Mouse (Mus musculus): ENCODE measurements around the gene Acsf2.
"Not testable (repeated sequence)": the region's sequence is repeated elsewhere in the genome, so short reads cannot be mapped to it uniquely, and the experiment has no call there.

Acsf2 gene

GRCm38 (mm10) chr11:94601321-94602281, at the start of gene Acsf2:
Acsf2 (minus strand) TSS chr11:94601871.
- DNase-seq: peak; percentile 89 to 93

DNA sequence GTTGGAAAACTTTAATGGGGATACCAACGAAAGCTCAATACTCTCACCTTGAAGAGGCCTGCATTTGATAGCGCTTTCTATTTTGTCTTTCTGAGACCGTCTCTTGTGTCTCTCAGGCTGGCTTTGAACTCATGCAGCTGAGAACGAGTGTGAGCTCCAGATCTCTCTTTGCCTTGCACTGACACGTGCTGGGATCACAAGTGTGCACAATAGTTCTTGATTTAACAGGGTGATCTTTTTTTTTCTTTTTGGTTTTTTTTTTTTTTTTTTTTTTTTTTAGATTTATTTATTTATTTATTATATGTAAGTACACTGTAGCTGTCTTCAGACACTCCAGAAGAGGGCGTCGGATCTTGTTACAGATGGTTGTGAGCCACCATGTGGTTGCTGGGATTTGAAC, 49.6 kb upstream of the Acsf2 start:
- not testable (repeated sequence) for DNase-seq

DNA sequence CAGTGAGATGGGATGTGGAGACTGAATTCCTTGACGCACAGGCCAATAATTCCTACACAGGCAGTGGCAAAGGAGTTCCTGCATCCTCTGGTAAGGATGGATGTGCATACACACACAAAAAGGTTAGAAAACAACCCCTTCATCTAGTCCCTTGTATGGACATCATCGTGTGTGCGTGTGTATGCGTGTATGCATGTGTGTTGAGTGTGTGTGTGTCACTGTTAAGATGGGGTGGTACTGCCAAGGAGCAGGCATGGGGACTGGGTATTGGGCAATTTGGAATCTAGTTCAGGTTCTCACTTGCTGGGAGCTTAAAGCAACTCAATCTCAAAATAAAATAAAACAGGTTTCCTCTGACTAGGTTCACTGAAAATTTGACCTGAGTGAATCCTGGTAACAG, 44.8 kb upstream of the Acsf2 start:
- DNase-seq: no peak

DNA sequence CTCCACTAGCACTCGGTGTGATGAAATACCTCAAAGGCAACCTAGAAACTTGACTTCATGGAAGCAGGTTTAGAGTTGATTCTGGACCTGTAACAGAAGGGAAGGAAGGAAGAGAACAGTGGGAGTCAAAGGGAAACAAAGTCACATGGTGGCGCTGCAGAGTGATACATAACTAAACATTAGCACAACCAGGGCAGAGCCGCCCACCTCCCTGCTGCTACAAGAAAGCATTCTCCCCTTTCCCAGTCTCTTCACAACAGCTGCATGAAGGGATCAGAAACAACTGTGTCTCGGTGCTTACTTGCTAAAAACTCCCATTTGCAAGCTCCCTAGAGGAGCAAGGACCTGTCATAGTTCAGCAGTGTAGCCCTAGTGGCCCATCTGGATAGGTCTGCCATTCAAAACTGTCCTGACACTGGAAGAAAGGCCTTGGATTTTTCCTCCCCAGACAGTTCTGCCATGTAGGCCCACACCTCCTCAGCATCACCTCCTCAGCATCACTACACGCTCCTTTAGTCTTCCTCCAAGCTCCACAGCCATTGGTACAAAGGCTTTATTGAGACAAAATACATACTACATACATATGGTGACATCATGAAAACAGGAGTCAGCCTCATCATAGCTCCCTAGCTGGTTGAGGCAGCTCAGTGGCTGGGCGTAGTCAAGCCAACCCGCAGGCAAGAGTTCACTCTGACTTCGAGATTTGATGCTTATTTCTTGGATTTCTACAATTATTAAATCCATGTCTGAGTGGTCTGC, 43.0 kb upstream of the Acsf2 start:
- no peak for DNase-seq

DNA sequence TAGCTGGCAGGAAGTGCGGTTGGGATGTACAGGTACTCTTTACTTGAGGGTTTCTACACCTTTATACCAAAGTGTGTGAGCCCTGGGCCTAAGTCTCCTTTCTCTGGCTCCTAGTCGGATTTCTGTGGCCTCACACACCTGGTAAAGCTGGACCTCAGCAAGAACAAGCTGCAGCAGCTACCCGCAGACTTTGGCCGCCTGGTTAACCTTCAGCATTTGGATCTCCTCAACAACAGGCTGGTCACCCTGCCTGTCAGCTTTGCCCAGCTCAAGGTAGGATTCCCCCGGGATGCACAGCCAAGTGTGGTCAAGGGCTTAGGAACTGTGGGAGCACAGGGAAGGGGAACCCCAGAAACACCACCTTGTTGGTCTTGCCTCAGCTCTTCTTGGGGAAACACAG, 32.8 kb upstream of the Acsf2 start:
- DNase-seq: no peak

DNA sequence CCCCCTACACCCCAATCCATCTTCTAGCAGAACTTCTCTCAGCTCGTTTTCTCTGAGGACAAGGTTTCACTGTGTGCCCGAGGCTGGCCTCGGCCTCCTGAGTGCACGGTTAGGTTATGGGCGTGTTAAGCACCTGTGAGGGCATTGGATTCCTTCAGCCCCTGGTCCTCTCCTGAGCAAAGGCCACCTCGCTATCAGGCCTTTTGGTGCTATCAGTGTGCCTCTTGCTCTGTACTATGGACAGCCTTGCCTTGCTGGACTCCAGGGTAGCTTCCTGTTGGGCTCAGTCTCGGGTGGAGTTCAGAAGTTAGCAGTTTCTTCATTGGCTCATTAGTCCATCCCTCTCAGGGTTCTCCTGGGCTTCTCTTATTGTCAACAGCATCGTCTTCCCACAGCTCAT, 31.3 kb upstream of the Acsf2 start:
- DNase-seq: no peak

GRCm38 (mm10) chr11:94631969-94632368, 30.3 kb upstream of the Acsf2 start:
- no peak for DNase-seq

- peak; percentile 47 to 50 for DNase-seq
Measured at GRCm38 (mm10) chr11:94630199-94631011, 28.7 kb upstream of the Acsf2 start.

DNA sequence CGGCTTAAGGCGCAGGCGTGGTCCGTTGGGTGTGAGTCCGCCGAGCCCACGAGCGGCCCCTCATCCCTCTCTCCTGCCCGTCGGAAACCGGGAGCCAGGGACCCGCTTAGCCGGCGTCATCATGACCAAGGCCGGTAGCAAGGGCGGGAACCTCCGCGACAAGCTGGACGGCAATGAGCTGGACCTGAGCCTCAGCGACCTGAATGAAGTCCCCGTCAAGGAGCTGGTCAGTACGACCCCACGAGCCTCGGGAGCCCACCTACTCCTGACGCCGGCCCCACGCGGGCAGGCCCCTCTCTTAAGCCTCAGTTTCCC, 28.2 kb upstream of the Acsf2 start:
- DNase-seq: no peak

- peak; percentile 96 to 98 for DNase-seq
Measured at GRCm38 (mm10) chr11:94629199-94629883, 27.7 kb upstream of the Acsf2 start, which contains the start of gene Lrrc59. Lrrc59 (plus strand) TSS chr11:94629767.

GRCm38 (mm10) chr11:94622162-94622561, 20.5 kb upstream of the Acsf2 start:
- DNase-seq: no peak

DNA sequence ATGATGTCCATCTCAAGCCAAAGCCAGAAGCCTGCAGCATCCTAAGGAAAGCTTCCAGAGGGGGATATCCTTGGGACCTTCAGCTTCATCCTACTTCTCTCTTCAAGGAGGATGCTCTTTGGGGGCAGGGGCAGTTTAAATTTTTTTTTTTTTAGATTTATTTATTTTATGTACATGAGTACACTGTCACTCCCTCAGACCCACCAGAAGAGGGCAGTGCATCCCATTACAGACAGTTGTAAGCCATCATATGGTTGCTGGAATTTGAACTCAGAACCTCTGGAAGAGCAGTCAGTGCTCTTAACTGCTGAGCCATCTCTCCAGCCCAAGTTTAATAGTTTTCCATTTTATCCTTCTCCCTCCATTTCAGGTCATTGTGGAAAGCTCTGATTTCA, 19.8 kb upstream of the Acsf2 start:
- DNase-seq: no peak

DNA sequence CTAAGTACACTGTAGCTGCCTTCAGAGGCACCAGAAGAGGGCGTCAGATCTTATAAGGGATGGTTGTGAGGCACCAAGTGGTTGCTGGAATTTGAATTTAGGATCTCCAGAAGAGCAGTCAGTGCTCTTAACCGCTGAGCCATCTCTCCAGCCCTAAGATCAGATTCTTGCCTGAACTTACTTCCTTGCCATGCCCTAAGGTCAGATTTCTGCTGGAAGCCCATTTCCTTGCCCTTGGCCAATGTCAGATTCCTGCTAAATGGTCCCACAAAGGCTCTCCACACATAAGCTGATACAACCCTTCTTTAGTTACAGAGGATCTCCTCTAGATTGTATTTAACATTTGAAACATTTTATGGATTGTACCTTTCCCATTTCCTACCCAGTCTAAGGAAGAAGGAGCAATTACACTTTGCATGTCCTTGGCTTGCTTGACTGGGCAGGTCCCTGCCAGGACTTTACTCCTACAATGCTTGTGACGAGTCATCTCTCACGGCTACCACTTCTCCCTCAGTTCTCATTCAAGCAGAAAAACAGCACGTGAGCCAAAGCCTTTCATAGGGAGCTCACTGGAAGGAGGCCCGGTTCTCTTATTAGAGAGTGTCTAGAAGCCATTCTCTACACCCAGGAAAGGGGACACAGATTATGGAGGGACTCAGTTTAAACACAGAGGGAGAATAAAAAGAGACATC, 19.2 kb upstream of the Acsf2 start:
- no peak for DNase-seq

DNA sequence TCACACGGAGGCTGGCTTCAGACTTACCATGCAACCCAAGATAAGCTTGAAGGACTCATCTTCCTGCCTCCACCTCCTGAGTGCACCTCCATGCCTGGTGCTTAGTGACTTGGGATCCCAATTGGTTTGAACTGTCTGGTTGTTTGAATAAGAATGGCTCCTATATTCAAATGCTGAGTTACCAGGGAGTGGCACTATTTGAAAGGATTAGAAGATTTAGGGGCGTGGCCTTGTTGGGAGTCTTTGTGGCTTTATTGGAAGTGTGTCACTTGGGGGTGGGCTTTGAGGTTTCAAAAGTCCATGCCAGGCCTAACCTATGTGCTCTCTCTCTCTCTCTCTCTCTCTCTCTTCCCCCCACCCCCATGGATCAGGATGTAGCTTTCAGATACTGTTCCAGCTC, 16.0 kb upstream of the Acsf2 start:
- no peak for DNase-seq

- no peak for DNase-seq
Measured at GRCm38 (mm10) chr11:94615494-94615893, 13.8 kb upstream of the Acsf2 start.

GRCm38 (mm10) chr11:94614603-94615002, 12.9 kb upstream of the Acsf2 start:
- DNase-seq: no peak

GRCm38 (mm10) chr11:94610744-94611740, 9.4 kb upstream of the Acsf2 start:
- no peak for DNase-seq

DNA sequence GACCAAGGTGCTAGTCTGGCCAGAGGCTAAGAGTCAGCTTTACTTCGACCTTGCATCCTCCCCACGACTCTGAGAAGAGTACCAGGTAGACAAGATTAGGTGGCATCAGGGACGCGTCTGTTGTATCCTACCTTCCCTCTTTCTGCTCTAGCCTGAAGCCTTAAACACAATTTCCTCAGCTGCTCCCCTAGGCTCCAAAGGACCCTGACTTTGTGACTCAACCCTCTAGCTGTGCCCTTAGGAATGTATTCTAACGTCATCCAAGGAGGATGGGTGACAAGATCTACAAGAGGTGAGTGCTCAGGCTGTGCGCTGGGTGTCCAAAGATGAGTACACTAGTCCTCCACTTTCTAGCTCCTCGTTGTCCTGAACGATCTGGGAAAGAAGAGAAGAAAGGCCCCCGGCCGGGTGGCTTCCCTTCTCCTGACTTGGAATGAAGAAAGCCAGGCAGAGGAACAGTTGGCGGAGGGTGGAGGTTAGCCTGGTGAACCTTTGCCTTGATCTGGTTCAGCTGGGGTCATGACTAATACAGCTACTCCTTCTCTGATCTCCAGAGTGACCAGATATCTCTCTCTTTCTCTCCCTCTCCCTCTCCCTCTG, 785 bp upstream of the Acsf2 start:
- no peak for DNase-seq

- no peak for DNase-seq
Measured at GRCm38 (mm10) chr11:94600447-94600846, 1.2 kb downstream of the Acsf2 start.

GRCm38 (mm10) chr11:94598437-94599120, 3.1 kb downstream of the Acsf2 start:
- no peak for DNase-seq
